Mouse (Mus musculus): Measurements from ENCODE around the gene Brox. TPM values are rescaled to one million over a fixed set of nuclear protein-coding genes. Genes with fewer than 3 reads are reported as not detected.

The Brox gene
- 37.0 and 49.2 TPM in 2 replicates for total RNA-seq (2023)

GRCm38 (mm10) chr1:183296877-183297383 is at the start of gene Brox:
Brox (minus strand) TSS chr1:183297269.

GRCm38 (mm10) chr1:183296465-183296864 is 604 bp downstream of the Brox start, which contains the start of gene Aida:
Aida (plus strand) TSS chr1:183296590.

Other genes with a start within 250 kb of the Brox start
- gene Disp1, start 75.7 kb downstream of the Brox start, total RNA-seq (2023): 3.4 and 5.9 TPM in 2 replicates
- 19.5 and 20.7 TPM in 2 replicates for gene Aida, start 679 bp downstream of the Brox start, total RNA-seq (2023)
- gene Mia3, start 72.3 kb upstream of the Brox start, total RNA-seq (2023): 120 and 140 TPM in 2 replicates
- gene Taf1a, start 91.7 kb upstream of the Brox start, total RNA-seq (2023): 5.3 and 8.8 TPM in 2 replicates
- not detected in 2 replicates for gene Hhipl2, start 120.9 kb upstream of the Brox start, total RNA-seq (2023)

All from neutrophil, adult 65 days (primary cell).